Mouse (Mus musculus) liver, adult 2 months (tissue): ENCODE results near the gene Fbxo28. TPM values are rescaled to one million over a fixed set of nuclear protein-coding genes. Genes with fewer than 3 reads are reported as not detected.
A peak's percentile ranks its signal among the peaks of the same experiment; 100 is the strongest.

Experiments used
- DNase-seq: peaks from one replicate; pipeline ENCODE4 v3.0.0-alpha.2; 2011; ENCODE audit warnings: low read depth, low spot score; ENCODE audit errors: extremely low read depth
- H3K27ac ChIP-seq: fragments of 200-500 bp; replicated peaks from 2 replicates; pipeline ENCODE4 v1.5.1; 2012; ENCODE audit warnings: low read depth, mild to moderate bottlenecking, control low read depth, inconsistent platforms, low read length; ENCODE audit not compliant: insufficient read depth
- H3K27me3 ChIP-seq: fragments of 200-500 bp; 2 replicates; pipeline ENCODE4 v1.6.1; 2012; ENCODE audit warnings: mild to moderate bottlenecking, moderate library complexity, low read length, inconsistent platforms; ENCODE audit not compliant: control insufficient read depth, insufficient read depth
- H3K36me3 ChIP-seq: fragments of 200-500 bp; 2 replicates; pipeline ENCODE4 v1.6.1; 2012; ENCODE audit warnings: low read length, inconsistent platforms; ENCODE audit not compliant: control insufficient read depth, insufficient read depth
- H3K4me1 ChIP-seq: fragments of 200-500 bp; 2 replicates; pipeline ENCODE4 v1.6.1; 2011; ENCODE audit warnings: low read length; ENCODE audit not compliant: control insufficient read depth, insufficient read depth
- H3K4me3 ChIP-seq: fragments of 200-500 bp; 2 replicates; pipeline ENCODE4 v1.5.1; 2011; ENCODE audit warnings: low read depth, mild to moderate bottlenecking, control low read depth, low read length, moderate library complexity; ENCODE audit not compliant: insufficient read depth
- H3K79me2 ChIP-seq: fragments of 200-500 bp; 2 replicates; pipeline ENCODE4 v1.6.1; 2012; ENCODE audit warnings: inconsistent platforms, mild to moderate bottlenecking, low read length, moderate library complexity; ENCODE audit not compliant: control insufficient read depth, insufficient read depth
- H3K9ac ChIP-seq: fragments of 200-500 bp; 2 replicates; pipeline ENCODE4 v1.6.1; 2012; ENCODE audit warnings: low read depth, mild to moderate bottlenecking, control low read depth, inconsistent platforms, low read length
- CTCF ChIP-seq: fragments of 200-500 bp; IDR thresholded peaks from 2 replicates; pipeline ENCODE4 v1.5.1; 2011; ENCODE audit warnings: low read depth, low read length, control low read depth
- POLR2A ChIP-seq: fragments of 200-500 bp; IDR thresholded peaks from 2 replicates; pipeline ENCODE4 v1.6.1; 2011; ENCODE audit warnings: low read length, control low read depth; ENCODE audit not compliant: insufficient read depth; ENCODE audit errors: extremely low read depth
- WGBS: fragments of 180-500 bp; shearing (Covaris S2); methylation state at CpG from one replicate; pipeline ENCODE4 v1.1.7; 2018; 5-methylcytosine and 5-hydroxymethylcytosine counted together
- polyA plus RNA-seq: library from polyadenylated mRNA; depleted of rRNA; stranded (reverse); fragments of >200 nt; gene quantifications from 2 replicates; pipeline ENCODE4 v1.2.3, GENCODE M21; 2012
- total RNA-seq: library from RNA; depleted of rRNA; stranded (reverse); fragments of >200 nt; gene quantifications from 2 replicates; pipeline ENCODE4 v1.2.3, GENCODE M21; 2014

The Fbxo28 gene
- total and polyA plus RNA-seq, 2 experiments, result 4.7 to 5.0 TPM

GRCm38 (mm10) chr1:182280046-182280445 is 61.4 kb downstream of the Fbxo28 start:
- Histone ChIP-seq H3K9ac (no peak overlapping the region), H3K4me3 (no peak overlapping the region), H3K79me2 (peaks cover 18% of the 10 kb centered on the region; the same call in 1 of the 2 replicates), H3K27ac (no peak overlapping the region), H3K27me3 (no peaks in the 10 kb centered on the region), H3K4me1 (peaks cover 17% of the 10 kb centered on the region; the same call in 1 of the 2 replicates), H3K36me3 (peaks cover 30% of the 10 kb centered on the region)
- whole genome bisulfite sequencing, result 28% methylated on average over 6 of the region's 6 CpGs
- DNase-seq, result peak; percentile 94
- no peak for TF ChIP-seq POLR2A
- no peak for TF ChIP-seq CTCF

- peak; percentile 97 for DNase-seq
- Histone ChIP-seq H3K27me3 (no peaks in the 10 kb centered on the region), H3K9ac (no peak overlapping the region), H3K79me2 (peaks cover 18% of the 10 kb centered on the region; the same call in 1 of the 2 replicates), H3K36me3 (peaks cover 30% of the 10 kb centered on the region), H3K27ac (no peak overlapping the region), H3K4me1 (peaks cover 17% of the 10 kb centered on the region; the same call in 1 of the 2 replicates), H3K4me3 (no peak overlapping the region)
- no peak for TF ChIP-seq CTCF
- WGBS, result 17% methylated on average over 4 of the region's 4 CpGs
Measured at GRCm38 (mm10) chr1:182279436-182279835, 62.0 kb downstream of the Fbxo28 start.

- TF ChIP-seq CTCF (no peak), POLR2A (no peak)
- Histone ChIP-seq H3K36me3 (peaks cover 30% of the 10 kb centered on the region), H3K27ac (no peak overlapping the region), H3K27me3 (no peaks in the 10 kb centered on the region), H3K9ac (no peak overlapping the region), H3K79me2 (peaks cover 10% of the 10 kb centered on the region; the same call in 1 of the 2 replicates), H3K4me1 (peaks cover 9% of the 10 kb centered on the region; the same call in 1 of the 2 replicates), H3K4me3 (no peak overlapping the region)
- DNase-seq, result peak; percentile 37
- 61% methylated on average over 6 of the region's 6 CpGs for WGBS
Measured at GRCm38 (mm10) chr1:182275109-182275508, 66.3 kb downstream of the Fbxo28 start.

GRCm38 (mm10) chr1:182271632-182272031 is 69.8 kb downstream of the Fbxo28 start:
- peaks cover 7% of the 10 kb centered on the region for H3K4me1 ChIP-seq
- peak; percentile 78 for DNase-seq

GRCm38 (mm10) chr1:182271130-182271529 is 70.3 kb downstream of the Fbxo28 start:
- peak; percentile 99 for DNase-seq
- WGBS, result 44% methylated on average over 5 of the region's 5 CpGs
- Histone ChIP-seq H3K79me2 (no peaks in the 10 kb centered on the region), H3K36me3 (peaks cover 10% of the 10 kb centered on the region; the same call in 1 of the 2 replicates), H3K27ac (peak overlapping the region; percentile 97), H3K4me1 (peaks cover 7% of the 10 kb centered on the region), H3K27me3 (no peaks in the 10 kb centered on the region), H3K9ac (peak overlapping the region; percentile 51; the same call in 1 of the 2 replicates), H3K4me3 (no peak overlapping the region)
- TF ChIP-seq POLR2A (no peak), CTCF (no peak)

More at GRCm38 (mm10) chr1:182271632-182272031, 69.8 kb downstream of the Fbxo28 start:
- Histone ChIP-seq H3K27ac (peak overlapping the region; percentile 95), H3K27me3 (no peaks in the 10 kb centered on the region), H3K36me3 (peaks cover 14% of the 10 kb centered on the region; the same call in 1 of the 2 replicates), H3K4me3 (no peak overlapping the region), H3K9ac (peak overlapping the region; percentile 51), H3K79me2 (no peaks in the 10 kb centered on the region)
- WGBS, result 32% methylated on average over 5 of the region's 5 CpGs
- TF ChIP-seq POLR2A, result no peak
- no peak for TF ChIP-seq CTCF

GRCm38 (mm10) chr1:182268317-182268716 is 73.1 kb downstream of the Fbxo28 start:
- Histone ChIP-seq H3K4me1 (peaks cover 7% of the 10 kb centered on the region), H3K27ac (peak overlapping the region; percentile 80), H3K36me3 (no peaks in the 10 kb centered on the region), H3K9ac (peak overlapping the region; percentile 3; the same call in 1 of the 2 replicates), H3K4me3 (no peak overlapping the region), H3K27me3 (no peaks in the 10 kb centered on the region), H3K79me2 (no peaks in the 10 kb centered on the region)
- 30% methylated on average over 4 of the region's 4 CpGs for WGBS
- no peak for TF ChIP-seq CTCF
- no peak for TF ChIP-seq POLR2A
- DNase-seq, result peak; percentile 97
